Mouse (Mus musculus): Measurements from ENCODE around the gene Olfr156.
"Not testable (repeated sequence)": the region's sequence is repeated elsewhere in the genome, so short reads cannot be mapped to it uniquely, and the experiment has no call there.

DNA sequence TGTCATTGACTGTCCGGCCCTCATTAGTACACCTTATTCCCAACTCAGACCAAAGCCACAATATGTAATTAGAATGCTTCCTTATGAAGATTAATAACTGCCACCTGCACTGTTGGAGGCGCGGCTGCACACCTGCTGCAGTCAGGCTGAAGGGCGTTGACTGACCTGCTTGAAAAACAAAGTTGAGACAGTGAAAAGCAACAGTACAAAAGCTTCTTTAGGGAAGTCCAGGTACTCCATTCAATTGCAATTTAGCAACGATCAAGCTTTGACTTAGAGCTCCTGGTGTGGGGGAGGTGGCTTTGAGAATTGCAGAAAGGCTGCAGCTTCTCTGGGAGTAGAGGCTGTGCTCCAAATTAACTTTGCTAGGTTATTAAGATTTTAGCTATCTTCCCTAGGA lies 27.9 kb downstream of the Olfr156 start:
- TF ChIP-seq POLR2AphosphoS2 (IDR thresholded peaks at IDR 0.05; ENCODE audit: low read length); CTCF (IDR thresholded peaks at IDR 0.05 in 2 of 3, conservative IDR thresholded peaks at IDR 0.05 in 1 of 3; ENCODE audit: control insufficient read depth in 1 of 3, insufficient read depth in 1 of 3, low read depth in 2 of 3, low read length in 3 of 3, poor library complexity in 1 of 3, severe bottlenecking in 1 of 3); GATA1 (IDR thresholded peaks at IDR 0.05; ENCODE audit: low read depth, low read length): not testable (repeated sequence)
